Mouse (Mus musculus) G1E (cell line): ENCODE results near the gene Lmo1.

Experiments
- CTCF ChIP-seq: IDR thresholded peaks from 2 replicates; pipeline ENCODE4 v1.5.1; 2012; ENCODE audit warnings: low read depth, low read length, inconsistent platforms, mixed read lengths
- GATA1 ChIP-seq: IDR thresholded peaks from 2 replicates; pipeline ENCODE4 v1.6.1; 2012; ENCODE audit warnings: borderline replicate concordance, low read length, inconsistent platforms, mixed read lengths
- TAL1 ChIP-seq: conservative IDR thresholded peaks from 2 replicates; pipeline ENCODE4 v1.6.1; 2012; ENCODE audit warnings: low read depth, low read length, inconsistent platforms, mixed read lengths

GRCm38 (mm10) chr7:109115929-109116328 is 59.1 kb downstream of the Lmo1 start:
- TF ChIP-seq CTCF (no peak), TAL1 (no peak), GATA1 (no peak)
